Mouse (Mus musculus): ENCODE results near the gene Hs3st3a1.

Hs3st3a1 gene

DNA sequence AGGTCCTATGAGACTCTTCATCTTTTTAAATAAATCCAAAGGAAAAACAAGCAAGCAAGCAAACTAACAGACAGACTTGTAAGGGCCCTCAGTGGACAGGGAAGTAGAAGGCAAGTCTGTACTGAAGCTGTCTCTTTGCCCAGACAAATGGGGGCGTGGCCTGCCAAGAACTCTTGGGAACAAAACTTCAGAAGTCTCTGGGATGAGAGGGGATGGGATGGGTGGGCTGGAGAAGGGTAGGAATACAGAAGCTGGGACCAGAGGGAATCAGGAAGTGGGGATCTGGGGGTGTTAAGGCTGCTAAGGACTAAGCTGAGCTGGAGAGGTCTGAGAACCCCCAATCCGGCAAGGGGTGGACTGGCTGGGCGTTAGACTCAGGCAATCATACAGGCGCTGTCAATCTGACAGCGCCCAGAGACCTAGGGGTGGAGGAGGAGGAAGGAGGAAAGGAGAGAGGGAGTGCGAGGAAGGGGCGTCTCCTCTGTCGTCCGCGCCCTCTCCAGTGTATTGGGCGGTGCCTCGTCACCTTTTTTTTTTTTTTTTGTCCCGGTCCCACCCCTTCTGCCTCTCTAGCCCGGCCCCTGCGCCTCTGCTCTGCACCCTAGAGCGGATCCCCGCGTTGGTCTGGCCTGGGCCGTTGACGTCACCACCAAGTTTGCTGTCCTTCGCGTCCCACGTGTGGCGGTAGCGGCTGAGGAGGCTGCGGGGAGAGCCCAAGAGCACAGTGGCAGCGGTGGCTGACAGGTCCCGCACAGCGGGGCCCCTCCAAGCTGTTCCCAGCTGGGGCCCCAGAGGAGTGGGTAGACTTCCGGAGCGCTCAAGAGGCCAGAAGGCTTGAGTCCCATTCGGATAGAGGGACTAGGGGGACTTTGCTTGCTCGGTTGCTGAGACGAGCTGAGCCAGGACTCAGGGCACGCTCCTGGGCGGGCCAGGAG is at the start of gene Hs3st3a1:
TSS of gene Hs3st3a1 (plus strand) at position 722 of the 935 bp plus-strand sequence.
- DNase-seq (ENCODE audit: low spot score), result peak; percentile 21

DNA sequence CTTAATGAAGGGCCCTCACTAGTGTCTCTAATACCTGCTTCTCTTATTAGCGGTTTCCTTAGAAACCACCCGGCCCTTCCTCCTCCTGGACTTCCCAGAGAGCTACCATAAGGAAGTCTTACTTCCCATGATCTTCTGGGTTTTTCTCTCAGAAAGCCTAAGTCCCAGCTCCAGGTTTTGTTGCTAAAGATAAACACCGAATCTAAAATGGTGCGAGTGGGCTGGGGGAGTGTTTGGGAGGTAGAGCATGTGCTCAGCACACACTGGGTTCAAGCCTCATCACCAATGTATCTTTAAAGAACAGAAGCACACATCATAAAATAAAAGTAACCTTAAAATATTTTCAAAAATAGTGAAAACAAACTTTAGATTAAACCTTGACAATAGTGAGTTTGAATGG is 48.8 kb upstream of the Hs3st3a1 start:
- DNase-seq (ENCODE audit: low spot score), result no peak

DNA sequence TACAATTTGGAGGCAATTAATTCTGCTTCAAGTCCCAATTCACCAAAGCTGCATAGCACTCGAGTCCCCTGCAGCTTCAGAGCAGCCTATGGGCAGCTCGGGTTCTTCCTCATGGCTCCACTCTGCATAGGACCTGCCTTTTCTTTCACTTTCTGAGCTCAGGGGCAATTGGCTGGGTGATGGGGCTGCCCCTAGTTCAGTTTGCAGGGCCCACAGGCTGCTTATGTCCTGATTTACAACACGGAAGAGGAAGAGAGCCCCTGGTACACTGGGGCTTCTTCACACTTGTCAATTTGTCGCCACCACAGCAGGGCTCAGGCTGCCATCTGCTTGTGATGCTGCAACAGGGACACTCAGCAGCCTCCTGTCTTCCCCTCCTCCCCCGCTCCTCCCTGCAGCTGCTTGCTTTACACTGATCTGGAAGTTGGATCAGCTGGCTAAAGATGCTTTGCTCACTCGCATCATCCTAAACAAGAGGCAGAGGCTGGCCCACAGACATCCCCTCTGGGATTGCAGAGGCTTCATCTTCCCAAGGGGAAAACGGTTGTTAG is 38.7 kb upstream of the Hs3st3a1 start:
- DNase-seq (ENCODE audit: low spot score), result no peak

DNA sequence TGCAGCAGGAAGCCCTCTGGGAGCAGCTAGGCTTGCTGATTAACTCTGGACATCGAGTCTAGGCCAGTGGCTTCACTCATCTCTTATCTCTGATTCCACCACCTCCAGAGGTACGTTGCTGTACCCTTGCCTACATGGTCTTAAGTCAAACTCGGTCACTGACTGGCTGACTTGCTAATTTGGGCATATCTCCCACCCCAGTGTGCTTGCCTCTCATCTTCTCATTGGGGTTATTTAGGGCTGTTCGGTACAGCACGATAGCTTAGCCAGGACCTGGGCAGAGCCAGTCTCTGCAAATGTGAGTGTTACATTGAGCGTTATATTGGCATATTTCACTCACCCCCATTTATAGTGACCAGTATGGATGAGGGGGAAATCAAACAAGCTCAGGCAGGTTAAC is 38.2 kb upstream of the Hs3st3a1 start:
- DNase-seq (ENCODE audit: low spot score), result no peak

DNA sequence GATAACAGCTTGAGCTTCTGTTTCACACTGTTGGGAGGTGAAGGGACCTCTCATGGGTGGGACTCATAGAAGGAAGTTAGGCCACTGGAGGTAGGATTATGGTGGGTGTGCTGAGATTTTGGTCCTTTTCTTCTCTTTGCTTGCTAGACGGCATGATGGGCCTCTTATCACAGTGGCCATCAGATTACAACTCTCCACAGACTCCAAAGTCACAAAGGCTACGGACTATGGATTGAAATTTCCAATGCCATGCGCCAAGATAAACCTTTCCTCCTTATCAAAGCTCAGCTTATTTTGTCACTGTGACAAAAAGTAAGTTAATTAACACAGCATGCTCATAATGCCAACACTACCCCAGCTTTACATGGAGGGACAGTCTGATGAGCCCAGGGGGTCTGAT is 37.5 kb upstream of the Hs3st3a1 start:
- no peak for DNase-seq (ENCODE audit: low spot score)

DNA sequence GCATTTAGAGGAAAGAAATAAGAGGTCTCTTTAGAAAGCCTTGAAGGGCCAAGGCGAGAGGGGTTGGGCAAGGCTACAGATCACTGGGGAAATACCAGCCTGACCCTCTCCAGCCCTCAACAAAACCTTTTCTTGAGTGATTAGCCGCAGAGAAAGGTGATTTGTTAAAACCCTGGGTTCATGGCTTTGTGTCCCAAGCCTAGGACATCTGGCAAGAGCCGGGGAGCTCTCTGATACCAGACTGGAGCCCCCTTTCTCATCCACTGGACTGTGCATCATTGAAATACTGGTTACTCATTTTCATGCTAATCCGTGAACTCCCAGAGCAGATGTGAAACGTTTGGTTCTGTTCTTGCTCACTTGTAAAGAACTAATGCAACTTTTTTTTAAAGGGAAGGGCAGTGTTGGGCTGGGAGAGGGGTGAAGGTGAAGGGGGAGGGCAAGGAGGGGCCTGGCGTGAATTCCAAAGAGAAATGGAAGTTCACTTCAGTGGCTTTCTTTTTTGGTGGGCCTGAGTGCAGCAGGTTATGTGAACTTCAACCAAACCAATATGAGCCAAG is 34.5 kb upstream of the Hs3st3a1 start:
- no peak for DNase-seq (ENCODE audit: low spot score)

DNA sequence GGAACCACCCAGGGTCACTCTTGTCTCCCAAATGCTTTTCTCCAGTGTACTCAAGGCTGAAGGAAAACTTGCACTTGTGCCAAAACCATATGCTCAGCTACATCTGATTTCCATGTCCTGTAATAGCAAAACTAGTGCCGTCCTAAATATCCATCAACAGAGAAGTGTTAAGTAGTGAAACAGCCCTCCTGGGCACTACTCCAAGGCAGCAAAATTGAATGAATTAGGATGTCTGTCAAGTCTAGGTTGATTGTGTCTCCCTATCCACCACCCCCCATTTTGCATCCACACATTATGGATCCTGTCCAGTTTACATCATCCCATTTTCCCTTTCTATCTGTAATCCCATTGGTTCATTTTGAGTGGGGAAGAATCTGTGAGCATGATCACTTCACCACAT is 16.2 kb upstream of the Hs3st3a1 start:
- no peak for DNase-seq (ENCODE audit: low spot score)

DNA sequence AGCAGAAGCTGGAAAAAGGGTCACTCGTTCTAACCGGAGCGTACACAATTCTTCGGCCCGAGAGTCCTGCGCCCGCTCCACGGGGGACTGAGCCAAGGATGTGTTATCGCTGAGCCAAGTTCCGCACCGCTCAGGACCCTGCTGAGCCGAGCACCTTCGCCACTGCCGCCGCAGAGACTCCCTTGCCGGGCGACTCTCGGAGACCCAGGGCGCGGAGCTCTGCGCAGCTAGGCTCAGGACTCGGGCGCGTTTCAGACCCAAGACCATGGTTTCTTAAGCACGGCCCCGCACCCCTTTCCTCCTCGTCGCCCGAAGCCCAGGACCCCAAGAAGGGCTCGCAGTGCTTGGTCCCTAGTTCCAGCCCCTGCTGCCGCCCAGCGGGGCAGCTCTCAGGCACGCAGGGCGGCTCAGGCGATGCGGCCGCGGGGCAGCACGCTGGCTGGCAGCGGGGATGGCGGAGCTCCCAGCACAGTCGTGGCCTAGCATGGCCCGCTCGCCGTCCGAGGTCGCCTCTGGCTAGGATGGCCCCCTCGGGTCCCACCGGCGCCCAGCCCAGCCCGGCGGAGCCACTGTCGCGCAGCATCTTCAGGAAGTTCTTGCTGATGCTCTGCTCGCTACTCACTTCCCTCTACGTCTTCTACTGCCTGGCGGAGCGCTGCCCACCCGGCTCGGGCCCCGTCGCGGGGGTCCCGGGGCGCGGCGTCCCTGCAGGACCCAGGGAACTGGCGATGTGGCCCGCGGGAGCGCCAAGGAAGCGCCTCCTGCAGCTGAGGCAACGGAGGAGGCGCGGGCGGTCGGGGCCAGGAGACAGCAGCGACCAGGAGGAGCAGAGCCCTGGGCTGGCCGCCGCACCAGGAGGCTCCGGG is 647 bp downstream of the Hs3st3a1 start:
- DNase-seq (ENCODE audit: low spot score), result peak; percentile 7

DNA sequence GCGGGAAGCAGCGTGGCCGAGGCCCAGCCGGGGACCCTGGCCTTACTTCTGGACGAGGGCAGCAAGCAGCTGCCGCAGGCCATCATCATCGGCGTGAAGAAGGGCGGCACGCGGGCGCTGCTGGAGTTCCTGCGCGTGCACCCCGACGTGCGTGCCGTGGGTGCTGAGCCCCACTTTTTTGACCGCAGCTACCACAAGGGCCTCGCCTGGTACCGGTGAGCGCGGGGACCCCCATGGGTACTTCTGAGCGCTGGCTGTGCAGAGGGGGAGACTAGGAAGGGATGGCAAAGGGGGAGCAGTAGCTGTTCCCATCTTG is 1.2 kb downstream of the Hs3st3a1 start, which contains the start of gene F930015N05Rik:
TSS of gene F930015N05Rik (minus strand) at position 242 of the 316 bp plus-strand sequence.
- DNase-seq (ENCODE audit: low spot score), result no peak

DNA sequence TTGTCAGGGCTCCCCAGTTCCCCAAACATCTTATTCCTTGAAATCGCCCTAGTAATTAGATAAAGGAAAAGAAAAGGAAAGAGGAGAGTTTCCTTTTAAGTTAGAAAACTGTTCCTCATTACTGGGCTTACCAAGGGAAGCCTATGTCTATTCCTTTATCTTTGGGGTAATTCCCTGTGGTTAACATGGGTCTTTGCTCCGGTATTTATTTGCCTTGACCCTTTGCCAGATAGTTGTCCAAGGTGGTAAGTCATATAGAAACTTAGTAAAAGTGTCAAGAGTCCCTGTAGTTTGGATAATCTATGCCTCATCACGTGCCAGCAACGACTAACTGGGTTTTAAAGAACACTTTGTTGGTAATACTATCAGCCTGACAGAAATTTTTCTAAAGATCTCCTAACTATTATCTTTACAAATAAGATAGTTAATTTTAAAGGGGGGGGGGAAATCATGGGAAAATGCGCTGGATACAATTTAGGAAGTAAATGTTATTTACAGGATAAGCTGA is 1.7 kb downstream of the Hs3st3a1 start:
- DNase-seq (ENCODE audit: low spot score), result no peak

DNA sequence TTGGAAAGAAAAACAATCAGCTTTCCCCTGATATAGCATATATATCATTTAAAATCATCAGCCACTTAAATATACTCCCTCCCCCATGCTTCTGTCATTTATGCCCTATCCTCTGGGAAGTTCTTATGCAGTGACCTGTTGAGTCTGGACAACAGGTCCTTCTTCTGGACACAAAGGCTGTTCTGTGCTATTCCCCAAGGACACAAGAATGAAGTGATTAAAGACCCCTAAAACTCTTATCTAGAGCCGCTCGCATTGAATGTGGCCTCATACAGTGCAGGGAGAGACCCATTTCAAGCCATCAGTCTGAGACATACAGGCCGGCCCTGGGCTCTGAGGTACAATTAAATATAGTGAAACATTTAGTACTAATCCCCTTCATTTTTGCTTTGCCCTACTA is 2.6 kb downstream of the Hs3st3a1 start:
- no peak for DNase-seq (ENCODE audit: low spot score)

DNA sequence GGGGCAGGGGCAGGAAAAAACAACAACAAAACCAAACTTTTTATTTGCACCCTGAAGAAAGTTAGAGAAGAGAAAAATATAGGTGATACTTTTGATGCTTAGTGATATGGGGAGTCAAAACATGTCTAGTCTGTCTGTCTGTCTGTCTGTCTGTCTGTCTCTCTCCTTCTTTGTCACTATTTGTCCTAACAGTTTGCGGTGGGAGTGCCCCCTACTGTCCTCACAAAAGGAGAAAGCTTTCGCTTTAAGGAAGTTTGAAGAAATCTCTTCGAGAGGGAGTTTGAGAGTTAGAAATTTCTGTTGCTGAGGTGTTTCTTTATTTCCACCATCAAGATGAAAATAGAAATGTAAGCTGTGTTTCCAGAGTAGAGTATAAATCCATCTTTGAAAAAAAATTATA is 3.8 kb downstream of the Hs3st3a1 start:
- DNase-seq (ENCODE audit: low spot score), result no peak

DNA sequence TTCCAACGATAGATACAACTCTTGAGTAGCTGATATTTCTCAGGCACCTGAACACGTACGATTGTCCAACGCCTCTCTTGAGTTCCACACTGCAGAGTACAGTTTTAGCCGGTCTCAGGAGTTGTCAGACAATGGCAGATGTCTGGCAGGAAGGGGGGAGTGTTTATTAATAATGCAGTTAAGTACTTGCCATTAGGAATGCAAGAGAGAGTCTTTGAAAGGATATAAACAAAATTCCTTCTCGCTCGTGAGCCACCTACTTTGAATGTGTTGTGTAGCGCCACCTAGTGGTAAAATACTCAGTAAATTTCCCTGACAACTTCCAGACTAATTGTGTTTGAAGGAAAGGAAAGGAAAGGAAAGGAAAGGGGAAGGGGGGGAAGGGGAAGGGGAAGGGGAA is 7.0 kb downstream of the Hs3st3a1 start:
- DNase-seq (ENCODE audit: low spot score), result peak; percentile 6

DNA sequence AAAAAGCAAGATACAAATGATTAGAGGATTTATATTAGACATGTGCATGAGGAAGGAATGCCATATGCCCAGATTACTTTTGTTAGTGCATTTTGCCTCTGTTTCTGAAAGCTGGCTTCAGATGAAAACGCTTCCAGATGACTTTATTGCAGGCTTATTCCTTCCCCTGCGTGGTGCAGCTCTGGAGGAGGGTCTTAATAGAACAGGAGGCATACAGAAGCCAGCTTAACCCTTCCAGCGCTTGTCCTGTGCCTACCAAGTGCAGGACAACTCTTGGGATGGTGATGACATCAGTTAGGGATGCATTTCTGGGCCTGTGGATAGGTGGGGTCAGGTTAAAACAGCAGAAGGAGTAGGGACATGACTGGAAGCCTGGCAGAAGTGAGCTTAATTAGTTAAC is 7.6 kb downstream of the Hs3st3a1 start:
- DNase-seq (ENCODE audit: low spot score), result no peak

DNA sequence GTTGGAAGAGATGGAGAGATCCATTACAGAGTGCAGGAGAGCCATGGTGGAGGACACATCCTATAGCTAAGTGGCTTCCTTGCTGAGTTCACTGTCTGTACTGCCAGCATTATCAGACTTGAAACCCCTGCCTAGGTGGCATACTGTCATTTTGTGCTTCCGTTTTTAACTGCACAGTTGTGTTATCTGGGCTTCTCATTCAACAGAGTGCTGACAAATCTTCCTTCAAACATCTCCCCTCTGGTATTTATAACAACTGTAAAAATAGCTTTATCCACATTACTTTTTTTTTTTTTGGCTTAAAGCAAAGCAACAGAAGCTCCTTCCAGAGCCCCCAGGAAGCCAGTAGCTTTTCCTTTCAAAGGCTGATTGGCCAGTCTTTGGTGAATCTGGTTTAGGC is 10.1 kb downstream of the Hs3st3a1 start:
- DNase-seq (ENCODE audit: low spot score), result no peak

DNA sequence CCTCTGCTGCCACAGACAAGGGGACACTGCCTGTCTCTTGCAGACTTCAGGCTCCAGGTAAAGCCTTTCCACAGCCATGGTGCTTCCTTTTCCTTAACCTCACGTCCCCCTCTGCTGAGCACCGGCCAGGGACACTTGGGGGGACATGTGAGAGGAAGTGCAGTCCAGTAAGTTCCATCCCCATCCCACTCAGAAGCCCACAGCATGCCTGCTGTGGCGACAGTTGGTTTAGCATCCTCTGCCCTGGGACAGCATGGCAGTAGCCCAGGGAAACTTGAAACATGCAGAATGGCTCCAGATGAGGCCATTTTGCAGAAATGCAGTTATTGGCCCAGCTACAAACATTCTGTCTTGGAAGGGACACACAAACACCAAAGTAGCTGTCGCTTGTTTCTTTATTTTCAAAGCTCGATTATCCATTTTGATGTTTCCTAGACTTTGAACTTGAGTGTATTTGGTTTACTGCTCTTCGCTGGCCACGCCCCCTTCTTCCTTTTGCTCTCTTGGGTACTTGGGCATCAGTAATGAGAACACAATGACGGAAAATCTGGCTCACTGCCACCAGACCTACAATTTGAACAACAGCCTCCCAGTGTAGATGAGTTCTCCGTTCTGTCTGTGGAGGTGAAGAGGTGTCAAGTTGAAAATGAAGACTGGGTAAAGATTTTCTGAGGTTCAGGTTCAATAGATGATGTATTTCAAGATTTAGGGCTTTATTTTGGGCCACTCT is 13.6 kb downstream of the Hs3st3a1 start:
- no peak for DNase-seq (ENCODE audit: low spot score)

DNA sequence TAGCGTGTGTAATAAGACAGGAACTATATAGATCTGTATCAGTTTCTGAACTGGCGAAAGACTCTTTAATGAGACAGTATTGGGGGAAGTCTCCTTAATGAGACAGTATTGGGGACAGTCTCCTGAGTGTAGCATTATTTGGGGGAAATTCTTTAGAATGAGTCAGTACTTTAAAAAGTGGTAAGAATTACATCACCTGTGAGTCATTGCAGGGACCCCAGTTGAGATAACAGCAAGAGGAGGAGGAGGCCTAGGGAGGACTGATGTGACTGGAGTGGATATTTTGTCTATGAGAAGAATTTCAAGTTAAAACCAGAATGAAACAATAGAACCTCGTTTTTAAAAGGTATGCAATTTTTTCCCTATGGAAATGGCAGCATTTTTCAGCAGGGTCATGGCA is 26.6 kb downstream of the Hs3st3a1 start:
- DNase-seq (ENCODE audit: low spot score), result no peak

DNA sequence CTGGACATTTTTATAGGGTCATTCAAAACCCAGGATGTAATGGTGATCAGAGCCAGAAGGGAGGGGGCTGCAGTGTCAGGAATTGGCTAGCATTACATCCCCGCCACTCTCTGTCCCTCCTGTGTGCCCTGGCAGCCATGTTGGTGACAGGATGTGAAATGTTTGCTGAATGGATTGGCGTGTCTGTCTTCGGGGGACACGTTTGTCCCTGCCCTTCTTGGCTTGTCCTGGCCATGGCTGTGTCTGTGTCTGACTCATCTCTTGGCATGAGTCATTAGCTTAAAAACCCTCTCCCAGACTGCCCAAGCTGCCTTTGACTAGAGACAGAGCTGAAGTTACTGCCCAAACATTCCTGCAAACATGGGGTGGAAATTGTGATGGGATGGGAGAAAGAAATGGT is 33.6 kb downstream of the Hs3st3a1 start:
- DNase-seq (ENCODE audit: low spot score), result peak; percentile 3

DNA sequence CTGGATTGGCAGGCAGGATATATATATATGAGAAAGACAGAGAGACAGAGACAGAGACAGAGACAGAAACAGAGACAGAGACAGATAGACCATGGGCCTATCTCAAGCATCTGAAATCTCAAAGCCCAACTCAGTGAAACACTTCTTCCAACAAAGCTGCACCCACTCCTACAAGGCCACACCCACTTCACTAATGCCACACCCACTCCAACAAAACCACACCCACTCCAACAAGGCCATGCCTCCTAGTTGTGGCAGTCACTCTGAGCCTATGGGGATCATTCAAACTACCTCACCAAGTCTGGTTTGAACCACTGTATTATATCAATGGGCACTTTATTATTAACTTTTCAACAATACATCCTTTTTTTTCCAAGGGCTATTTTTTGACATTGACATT is 35.6 kb downstream of the Hs3st3a1 start:
- DNase-seq (ENCODE audit: low spot score), result no peak

DNA sequence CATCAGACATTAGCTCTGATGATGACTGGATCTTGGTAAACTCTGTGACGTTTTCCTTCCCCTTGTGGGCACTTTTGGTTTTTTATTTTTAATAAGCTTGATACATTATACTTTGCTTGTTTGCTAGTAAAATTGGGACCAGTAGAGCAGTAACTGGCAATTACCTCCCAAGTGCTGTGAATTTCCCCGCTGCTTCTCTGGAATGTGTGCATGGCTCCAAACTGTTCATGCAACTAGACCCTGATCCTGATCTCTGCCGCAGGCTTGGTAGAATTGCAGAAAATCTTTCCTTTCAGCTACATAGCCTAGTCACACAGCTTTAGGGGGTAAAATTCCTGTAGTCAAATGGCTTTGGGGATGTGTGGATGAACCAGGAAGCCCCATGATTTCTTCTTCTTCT is 38.5 kb downstream of the Hs3st3a1 start:
- no peak for DNase-seq (ENCODE audit: low spot score)

DNA sequence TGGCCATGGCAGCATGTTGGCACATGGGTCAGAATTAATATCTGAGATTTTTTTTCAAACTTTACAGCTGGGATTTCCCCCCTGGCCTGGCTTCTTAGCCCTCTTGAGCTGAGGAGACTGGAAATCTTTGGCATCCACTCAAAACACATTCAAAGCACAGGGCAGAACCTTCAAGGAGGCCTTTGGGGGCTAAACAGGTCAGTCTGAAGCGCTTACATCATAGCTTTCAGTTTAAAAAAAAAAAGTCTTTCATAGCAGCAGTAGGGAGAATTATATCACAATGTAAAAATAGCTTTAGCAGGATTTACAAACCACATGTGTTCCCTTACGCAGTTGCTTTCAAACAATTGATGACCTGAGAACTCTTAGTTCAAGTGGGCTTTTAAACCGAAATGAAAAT is 46.3 kb downstream of the Hs3st3a1 start:
- no peak for DNase-seq (ENCODE audit: low spot score)
